ENCODE assay signal across 13 mouse cellular contexts in the genomic region with DNA sequence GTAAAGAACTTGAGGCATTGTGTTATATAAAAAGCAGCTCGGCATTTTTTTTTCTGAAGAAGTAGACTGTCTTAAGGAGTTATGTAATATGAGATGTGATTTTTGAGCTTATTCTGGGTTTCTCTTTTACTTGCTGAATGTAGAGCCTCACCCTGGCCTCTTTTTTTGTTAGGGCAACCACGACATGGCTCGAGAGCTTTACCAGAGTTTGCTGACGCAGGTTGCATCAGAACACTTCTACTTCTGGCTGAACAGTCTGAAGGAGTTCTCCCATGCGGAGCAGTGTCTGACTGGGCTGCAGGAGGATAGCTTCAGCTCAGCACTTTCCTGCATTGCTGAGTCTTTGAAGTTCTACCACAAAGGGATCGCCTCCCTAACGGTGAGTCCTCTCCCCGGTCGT.
"Had no signal": no experiment of that assay in that cellular context is flagged by ENCODE, and none has a peak within 500 bp of the region (broad histone marks: within the 10 kb centered on the region; RNA-seq: fewer than 3 reads in every experiment).

No protein-coding gene starts in this region.

- ATAC-seq: intestine, embryonic 15.5 days; liver, embryonic 12.5 days had no signal

- DNase-seq: kidney, adult 18-20 months; kidney, postnatal 10 days; lung, embryonic 14.5 days; lung, postnatal 10 days; lung, postnatal 4 days; midbrain, embryonic 14.5 days; thymus, postnatal 36 days had no signal

- H3K27ac ChIP-seq: intestine, embryonic 15.5 days; limb, embryonic 15.5 days; liver, embryonic 12.5 days; midbrain, embryonic 10.5 days; stomach, embryonic 15.5 days had no signal

- H3K4me3 ChIP-seq: intestine, embryonic 15.5 days; limb, embryonic 15.5 days; liver, embryonic 12.5 days; midbrain, embryonic 10.5 days; myocyte; stomach, embryonic 15.5 days had no signal
